Mouse (Mus musculus): ENCODE results near the gene Galm. TPM values are rescaled to one million over a fixed set of nuclear protein-coding genes. Genes with fewer than 3 reads are reported as not detected.
A peak's percentile ranks its signal among the peaks of the same experiment; 100 is the strongest.

Gene Galm
- polyA plus RNA-seq, 1 experiment from 2014 or later: 47.0 TPM

DNA sequence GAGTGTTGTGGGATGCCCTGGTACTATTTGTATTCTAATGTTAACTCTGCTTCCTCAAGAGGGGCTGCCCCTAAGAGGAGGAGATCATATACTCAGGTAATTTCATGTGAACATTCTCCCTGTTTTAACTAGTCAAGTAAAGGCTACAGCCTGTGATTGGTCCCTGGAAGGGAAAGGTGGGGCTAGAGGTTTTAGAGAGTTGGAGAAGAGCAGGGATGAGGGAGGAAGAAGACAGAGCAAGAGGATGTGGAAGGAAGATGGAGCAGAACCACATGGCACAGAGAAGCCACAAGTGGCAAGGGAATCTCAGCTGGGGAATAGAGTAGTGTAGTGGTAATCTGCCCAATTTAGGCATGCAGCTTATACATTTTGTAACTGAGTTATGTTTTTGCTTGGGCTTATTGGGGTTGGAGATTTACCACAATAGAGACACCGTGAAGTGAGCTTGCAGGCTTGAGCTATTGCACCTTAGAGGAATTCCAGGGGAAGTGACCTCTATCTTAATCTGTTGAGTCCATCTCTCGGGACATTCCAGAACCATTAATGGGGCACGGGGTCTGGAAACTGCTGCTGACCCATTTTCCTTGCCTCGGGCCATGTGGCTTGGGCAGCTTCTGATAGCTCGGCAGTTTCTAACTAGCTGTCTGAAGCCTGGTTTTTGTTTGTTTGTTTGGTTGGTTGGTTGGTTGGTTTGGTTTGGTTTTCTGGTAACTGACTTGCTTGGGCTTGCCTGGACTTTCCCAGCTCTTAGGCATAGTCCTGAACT is 2.1 kb upstream of the Galm start:
- Histone ChIP-seq H3K27me3 (ENCODE audit: insufficient read depth, low read length) (no peaks in the 10 kb centered on the region), H3K9ac (replicated peaks) (no peak overlapping the region), H3K27ac (ENCODE audit: low read depth) (no peak overlapping the region), H3K9me3 (ENCODE audit: low read length) (no peaks in the 10 kb centered on the region), H3K4me1 (ENCODE audit: insufficient read depth) (no peaks in the 10 kb centered on the region), H3K36me3 (replicated peaks; ENCODE audit: insufficient read depth, low read length) (no peaks in the 10 kb centered on the region), H3K4me3 (ENCODE audit: low read depth, low read length) (no peak overlapping the region), H3K4me2 (ENCODE audit: low read depth, low read length) (no peak overlapping the region)
- no peak for DNase-seq
- WGBS (ENCODE audit: insufficient replicate concordance): 69% methylated on average over 5 of the region's 5 CpGs
- TF ChIP-seq CTCF (IDR thresholded peaks at IDR 0.05; ENCODE audit: low read depth): no peak
- TF ChIP-seq EP300 (IDR thresholded peaks at IDR 0.05; ENCODE audit: low read depth): no peak
- no peak for ATAC-seq

DNA sequence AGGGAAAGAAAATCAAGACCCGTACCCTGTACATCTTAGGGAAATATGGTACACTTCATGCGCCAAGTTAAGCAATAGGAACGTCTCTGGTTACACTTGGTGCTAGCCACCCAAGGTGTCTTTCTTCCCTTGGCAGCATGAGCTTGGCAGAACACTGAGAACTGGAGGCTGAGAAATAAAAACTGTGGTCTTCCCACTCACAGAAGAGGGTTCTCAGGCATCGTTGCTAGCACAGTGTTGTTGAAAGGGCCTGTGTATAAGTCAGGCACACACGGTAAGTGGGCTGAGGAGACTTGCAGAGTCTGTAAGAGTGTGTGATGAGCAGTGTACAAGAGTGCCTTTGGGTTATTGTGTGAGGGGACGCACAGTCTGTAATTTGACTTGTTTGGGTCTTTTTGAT is 1.1 kb upstream of the Galm start:
- DNase-seq: no peak
- no peaks in the 10 kb centered on the region for H3K27me3 ChIP-seq (ENCODE audit: insufficient read depth, low read length)
- ATAC-seq: no peak
- H3K9ac ChIP-seq (replicated peaks): no peak overlapping the region
- no peak overlapping the region for H3K27ac ChIP-seq (ENCODE audit: low read depth)
- H3K4me2 ChIP-seq (ENCODE audit: low read depth, low read length): no peak overlapping the region
- no peaks in the 10 kb centered on the region for H3K36me3 ChIP-seq (replicated peaks; ENCODE audit: insufficient read depth, low read length)
- H3K9me3 ChIP-seq (ENCODE audit: low read length): no peaks in the 10 kb centered on the region
- H3K4me1 ChIP-seq (ENCODE audit: insufficient read depth): peaks cover 5% of the 10 kb centered on the region
- no peak for TF ChIP-seq EP300 (IDR thresholded peaks at IDR 0.05; ENCODE audit: low read depth)
- TF ChIP-seq CTCF (IDR thresholded peaks at IDR 0.05; ENCODE audit: low read depth): no peak
- 83% methylated on average over 6 of the region's 6 CpGs for WGBS (ENCODE audit: insufficient replicate concordance)
- no peak overlapping the region for H3K4me3 ChIP-seq (ENCODE audit: low read depth, low read length)

DNA sequence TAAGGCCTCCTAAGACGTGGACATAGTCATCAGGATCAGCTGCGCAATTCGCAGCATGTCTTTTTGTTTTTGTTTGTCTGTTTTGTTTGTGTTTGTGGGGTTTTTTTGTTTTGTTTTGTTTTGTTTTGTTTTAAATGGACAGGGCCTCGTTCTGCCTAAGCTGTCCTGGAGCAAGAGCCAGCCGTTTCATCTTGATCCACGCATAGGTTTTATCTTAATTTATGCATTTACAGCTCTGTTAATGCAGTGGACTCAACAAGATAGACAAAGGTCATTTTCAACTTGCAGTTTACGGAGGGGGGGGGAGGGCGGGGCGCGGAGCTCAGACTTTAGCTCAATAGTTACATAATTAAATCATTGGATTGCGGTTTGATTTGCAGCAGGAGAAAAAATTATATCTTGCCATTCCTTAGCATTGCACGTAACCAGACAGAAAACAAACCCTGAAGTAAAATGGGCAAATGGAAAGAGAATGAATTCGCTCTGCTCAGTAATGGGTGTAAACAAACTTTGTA is 1.3 kb downstream of the Galm start:
- Histone ChIP-seq H3K4me2 (ENCODE audit: low read depth, low read length) (peak overlapping the region; percentile 81), H3K4me3 (ENCODE audit: low read depth, low read length) (peak overlapping the region; percentile 56), H3K27ac (ENCODE audit: low read depth) (peak overlapping the region; percentile 91), H3K36me3 (replicated peaks; ENCODE audit: insufficient read depth, low read length) (no peaks in the 10 kb centered on the region), H3K27me3 (ENCODE audit: insufficient read depth, low read length) (no peaks in the 10 kb centered on the region), H3K9me3 (ENCODE audit: low read length) (no peaks in the 10 kb centered on the region), H3K4me1 (ENCODE audit: insufficient read depth) (peaks cover 12% of the 10 kb centered on the region), H3K9ac (replicated peaks) (peak overlapping the region; percentile 72)
- DNase-seq: no peak
- TF ChIP-seq EP300 (IDR thresholded peaks at IDR 0.05; ENCODE audit: low read depth) (no peak), CTCF (IDR thresholded peaks at IDR 0.05; ENCODE audit: low read depth) (no peak)
- 63% methylated on average over 13 of the region's 13 CpGs for WGBS (ENCODE audit: insufficient replicate concordance)
- no peak for ATAC-seq

DNA sequence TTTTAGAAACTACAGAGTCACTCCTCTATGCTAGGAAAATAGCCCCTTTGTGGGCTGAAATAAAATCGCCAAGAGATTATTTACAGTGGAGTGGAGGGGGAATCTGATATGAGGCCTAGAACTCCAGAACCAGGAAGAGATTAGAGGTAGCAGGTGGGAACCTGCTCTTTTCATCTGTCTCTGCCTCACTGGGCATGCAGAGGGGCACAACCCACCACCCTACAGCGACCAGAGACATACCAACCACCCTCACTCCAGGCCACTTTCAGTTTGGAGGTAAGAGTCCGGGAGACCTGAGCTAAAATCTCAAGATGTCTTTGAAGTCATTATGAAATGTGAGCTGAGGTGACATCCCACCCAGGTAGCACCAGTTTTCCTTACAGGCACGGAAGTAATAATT is 2.1 kb downstream of the Galm start:
- Histone ChIP-seq H3K9ac (replicated peaks) (no peak overlapping the region), H3K27ac (ENCODE audit: low read depth) (0 out of 2 replicates have a peak overlapping the region, but pooled peaks have one; percentile 91), H3K4me3 (ENCODE audit: low read depth, low read length) (no peak overlapping the region), H3K4me2 (ENCODE audit: low read depth, low read length) (peak overlapping the region; percentile 81), H3K4me1 (ENCODE audit: insufficient read depth) (peaks cover 12% of the 10 kb centered on the region), H3K36me3 (replicated peaks; ENCODE audit: insufficient read depth, low read length) (no peaks in the 10 kb centered on the region), H3K27me3 (ENCODE audit: insufficient read depth, low read length) (no peaks in the 10 kb centered on the region), H3K9me3 (ENCODE audit: low read length) (no peaks in the 10 kb centered on the region)
- 74% methylated on average over 4 of the region's 4 CpGs for WGBS (ENCODE audit: insufficient replicate concordance)
- no peak for ATAC-seq
- DNase-seq: no peak
- no peak for TF ChIP-seq EP300 (IDR thresholded peaks at IDR 0.05; ENCODE audit: low read depth)
- TF ChIP-seq CTCF (IDR thresholded peaks at IDR 0.05; ENCODE audit: low read depth): no peak

DNA sequence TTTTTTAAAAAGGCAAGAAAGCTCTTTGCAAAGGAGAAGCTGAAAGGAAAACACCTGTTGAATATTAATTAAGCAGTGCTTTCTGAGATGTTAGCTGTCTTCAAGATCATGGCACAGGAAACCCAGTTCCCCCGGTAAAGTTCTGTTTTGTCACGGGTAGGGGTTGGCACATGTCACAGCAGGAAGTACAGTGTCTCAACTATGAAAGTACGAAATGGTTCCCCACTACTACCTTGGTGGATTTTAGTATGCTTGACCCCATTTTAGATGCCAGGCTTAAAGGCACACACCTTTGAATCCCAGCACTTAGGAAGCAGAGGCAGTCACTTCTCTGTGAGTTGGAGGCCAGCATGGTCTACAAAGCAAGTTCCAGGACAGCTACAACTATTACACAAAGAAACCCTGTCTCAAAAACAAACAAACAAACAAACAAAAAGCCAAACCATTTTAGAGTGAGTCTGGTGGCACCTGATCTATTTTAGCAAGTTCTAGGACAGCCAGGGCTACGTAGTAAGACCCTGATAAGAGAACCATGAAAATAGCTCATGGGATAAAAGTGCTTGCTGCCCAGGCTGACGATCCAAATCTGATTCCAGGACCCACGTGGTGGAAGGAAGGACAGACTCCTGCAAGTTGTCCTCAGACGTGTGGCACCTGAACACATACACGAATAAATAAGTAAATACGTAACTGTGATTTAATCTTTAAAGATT is 3.6 kb downstream of the Galm start:
- Histone ChIP-seq H3K36me3 (replicated peaks; ENCODE audit: insufficient read depth, low read length) (no peaks in the 10 kb centered on the region), H3K27ac (ENCODE audit: low read depth) (peak overlapping the region; percentile 86), H3K9ac (replicated peaks) (no peak overlapping the region), H3K4me1 (ENCODE audit: insufficient read depth) (peaks cover 15% of the 10 kb centered on the region), H3K27me3 (ENCODE audit: insufficient read depth, low read length) (no peaks in the 10 kb centered on the region), H3K9me3 (ENCODE audit: low read length) (no peaks in the 10 kb centered on the region), H3K4me2 (ENCODE audit: low read depth, low read length) (peak overlapping the region; percentile 58; the same call in 1 of the 2 replicates), H3K4me3 (ENCODE audit: low read depth, low read length) (no peak overlapping the region)
- WGBS (ENCODE audit: insufficient replicate concordance): 50% methylated on average over 9 of the region's 9 CpGs
- DNase-seq (no peak), ATAC-seq (no peak)
- TF ChIP-seq EP300 (IDR thresholded peaks at IDR 0.05; ENCODE audit: low read depth) (no peak), CTCF (IDR thresholded peaks at IDR 0.05; ENCODE audit: low read depth) (no peak)

DNA sequence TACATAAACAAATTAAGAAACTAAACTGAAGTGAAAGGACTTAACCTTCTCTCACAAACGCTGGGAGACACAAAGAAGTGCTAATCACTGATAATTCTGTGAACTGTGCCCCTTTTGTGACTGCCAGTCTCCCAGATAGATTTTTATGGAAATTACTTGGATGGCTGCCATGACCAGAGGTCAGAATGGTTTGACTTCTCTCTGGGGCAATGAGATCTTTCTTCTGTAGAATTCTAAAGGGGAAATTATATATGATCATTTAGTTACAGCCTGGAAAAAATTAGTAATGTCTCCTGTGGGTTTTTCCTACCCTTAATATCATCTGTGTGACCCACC is 4.1 kb downstream of the Galm start:
- no peaks in the 10 kb centered on the region for H3K27me3 ChIP-seq (ENCODE audit: insufficient read depth, low read length)
- H3K9me3 ChIP-seq (ENCODE audit: low read length): no peaks in the 10 kb centered on the region
- H3K9ac ChIP-seq (replicated peaks): no peak overlapping the region
- H3K27ac ChIP-seq (ENCODE audit: low read depth): peak overlapping the region; percentile 86
- no peak for TF ChIP-seq CTCF (IDR thresholded peaks at IDR 0.05; ENCODE audit: low read depth)
- TF ChIP-seq EP300 (IDR thresholded peaks at IDR 0.05; ENCODE audit: low read depth): no peak
- no peak overlapping the region for H3K4me3 ChIP-seq (ENCODE audit: low read depth, low read length)
- H3K4me1 ChIP-seq (ENCODE audit: insufficient read depth): peaks cover 15% of the 10 kb centered on the region
- DNase-seq: no peak
- ATAC-seq: peak; percentile 54
- WGBS (ENCODE audit: insufficient replicate concordance): 38% methylated on average over 1 of the region's 1 CpGs
- no peaks in the 10 kb centered on the region for H3K36me3 ChIP-seq (replicated peaks; ENCODE audit: insufficient read depth, low read length)
- peak overlapping the region; percentile 58 for H3K4me2 ChIP-seq (ENCODE audit: low read depth, low read length)
